Comparison of ENCODE assay signal across 10 mouse cellular contexts in genomic region chr4:148170842-148171241, GRCm38 (mm10). TPM values are rescaled to one million over a fixed set of nuclear protein-coding genes. Genes with fewer than 3 reads are reported as not detected.
A peak's percentile ranks its signal among the peaks of the same experiment; 100 is the strongest.
DNase-seq lines count a peak whose midpoint lies in the region; ATAC-seq and TF ChIP-seq lines count a peak whose summit lies in the region.
"Had no signal": no experiment of that assay in that cellular context is flagged by ENCODE, and none has a peak within 500 bp of the region (broad histone marks: within the 10 kb centered on the region; RNA-seq: fewer than 3 reads in every experiment).

No protein-coding gene starts in this region.

- TF ChIP-seq RAD21 in MEL (IDR thresholded peaks at IDR 0.05; ENCODE audit: low read depth, low read length) = peak; percentile 97

- ATAC-seq in hindbrain, embryonic 14.5 days (ENCODE audit: low FRiP score) = no peak
- no peak for ATAC-seq in hindbrain, embryonic 13.5 days (ENCODE audit: low FRiP score)

- H3K79me2 ChIP-seq in MEL (ENCODE audit: control insufficient read depth, insufficient read depth, low read length, poor library complexity) = no peaks in the 10 kb centered on the region
- no peaks in the 10 kb centered on the region for H3K79me2 ChIP-seq in myocyte (ENCODE audit: control insufficient read depth, insufficient read depth)

- TF ChIP-seq POLR2A in MEL (IDR thresholded peaks at IDR 0.05; ENCODE audit: control insufficient read depth in 1 of 2, insufficient read depth in 1 of 2, low read depth in 1 of 2, low read length in 2 of 2, poor library complexity in 1 of 2) (no peak), myocyte (IDR thresholded peaks at IDR 0.05; ENCODE audit: insufficient read length, low read depth) (no peak)

- peak; percentile 86 for DNase-seq in hindbrain, embryonic 14.5 days (ENCODE audit: low spot score)
- DNase-seq in B cell, adult 2 months = peak; percentile 75
- DNase-seq in MEL (ENCODE audit: low read depth, low spot score) = peak; percentile 73
- peak; percentile 80 to 81 for DNase-seq in cerebellum, postnatal 14 days
- DNase-seq in layer of hippocampus, adult 8-10 months (ENCODE audit: low spot score in 2 of 2) = peak; percentile 46 to 68
- no peak for DNase-seq in Muller cell, postnatal 12 days (ENCODE audit: inconsistent ontology term)

- H3K36me3 ChIP-seq in hindbrain, embryonic 14.5 days (replicated peaks; ENCODE audit: control insufficient read depth, insufficient read depth) = no peaks in the 10 kb centered on the region
- H3K36me3 ChIP-seq in hindbrain, embryonic 13.5 days = no peaks in the 10 kb centered on the region
- H3K36me3 ChIP-seq in MEL (ENCODE audit: control insufficient read depth in 1 of 2, insufficient read depth in 2 of 2, low read length in 2 of 2) = no peaks in the 10 kb centered on the region
- H3K36me3 ChIP-seq in myocyte (ENCODE audit: control insufficient read depth, insufficient read depth) = no peaks in the 10 kb centered on the region
- H3K36me3 ChIP-seq: embryonic facial prominence, embryonic 15.5 days; limb, embryonic 12.5 days had no signal

- H3K27ac ChIP-seq in hindbrain, embryonic 14.5 days = no peak overlapping the region
- H3K27ac ChIP-seq in hindbrain, embryonic 13.5 days = no peak overlapping the region
- H3K27ac ChIP-seq in MEL (ENCODE audit: control insufficient read depth, low read depth, low read length) = no peak overlapping the region
- H3K27ac ChIP-seq: embryonic facial prominence, embryonic 15.5 days; limb, embryonic 12.5 days had no signal

- no peak overlapping the region for H3K9ac ChIP-seq in hindbrain, embryonic 14.5 days
- no peak overlapping the region for H3K9ac ChIP-seq in hindbrain, embryonic 13.5 days
- H3K9ac ChIP-seq in MEL (ENCODE audit: control insufficient read depth, low read depth, low read length, poor library complexity, severe bottlenecking) = no peak overlapping the region
- H3K9ac ChIP-seq: embryonic facial prominence, embryonic 15.5 days; limb, embryonic 12.5 days had no signal

- H3K4me3 ChIP-seq in hindbrain, embryonic 14.5 days (replicated peaks; ENCODE audit: low read length) = no peak overlapping the region
- H3K4me3 ChIP-seq in hindbrain, embryonic 13.5 days = no peak overlapping the region
- no peak overlapping the region for H3K4me3 ChIP-seq in MEL (ENCODE audit: control insufficient read depth in 1 of 2, insufficient read depth in 1 of 2, low read depth in 2 of 2, low read length in 2 of 2)
- no peak overlapping the region for H3K4me3 ChIP-seq in myocyte
- H3K4me3 ChIP-seq: embryonic facial prominence, embryonic 15.5 days; limb, embryonic 12.5 days had no signal

- no peak for TF ChIP-seq EP300 in MEL (IDR thresholded peaks at IDR 0.05; ENCODE audit: low read depth in 1 of 2, low read length in 2 of 2)

- no peak overlapping the region for H3ac ChIP-seq in myocyte (ENCODE audit: control insufficient read depth, insufficient read length)

- peaks cover 27% of the 10 kb centered on the region for H3K4me1 ChIP-seq in hindbrain, embryonic 14.5 days (replicated peaks; ENCODE audit: control insufficient read depth, insufficient read depth, low read length)
- peaks cover 39% of the 10 kb centered on the region for H3K4me1 ChIP-seq in hindbrain, embryonic 13.5 days (replicated peaks)
- H3K4me1 ChIP-seq in MEL (ENCODE audit: control insufficient read depth in 1 of 2, insufficient read depth in 2 of 2, low read length in 2 of 2) = no peaks in the 10 kb centered on the region; a peak in 1 of 4 replicates

- peaks cover 26% of the 10 kb centered on the region for H3K27me3 ChIP-seq in hindbrain, embryonic 14.5 days (ENCODE audit: control insufficient read depth, insufficient read depth, low read length)
- peaks cover 51% of the 10 kb centered on the region for H3K27me3 ChIP-seq in hindbrain, embryonic 13.5 days
- no peaks in the 10 kb centered on the region for H3K27me3 ChIP-seq in MEL (ENCODE audit: control insufficient read depth in 1 of 2, insufficient read depth in 2 of 2, low read length in 2 of 2)
- H3K27me3 ChIP-seq in myocyte (ENCODE audit: control insufficient read depth, insufficient read depth, insufficient read length) = peaks cover 50% of the 10 kb centered on the region

- peak; percentile 92 to 97 (median 94) for TF ChIP-seq CTCF in MEL (IDR thresholded peaks at IDR 0.05 in 2 of 3, conservative IDR thresholded peaks at IDR 0.05 in 1 of 3; ENCODE audit: control insufficient read depth in 1 of 3, insufficient read depth in 1 of 3, low read depth in 2 of 3, low read length in 3 of 3, poor library complexity in 1 of 3, severe bottlenecking in 1 of 3)

- no peaks in the 10 kb centered on the region for H3K9me3 ChIP-seq in hindbrain, embryonic 14.5 days (ENCODE audit: control insufficient read depth, low read length)
- H3K9me3 ChIP-seq in hindbrain, embryonic 13.5 days = no peaks in the 10 kb centered on the region
- H3K9me3 ChIP-seq in MEL (replicated peaks; ENCODE audit: insufficient read depth, low read length) = no peaks in the 10 kb centered on the region
- H3K9me3 ChIP-seq: embryonic facial prominence, embryonic 15.5 days; limb, embryonic 12.5 days had no signal

- no peak overlapping the region for H3K4me2 ChIP-seq in hindbrain, embryonic 14.5 days (replicated peaks)
- H3K4me2 ChIP-seq in hindbrain, embryonic 13.5 days = no peak overlapping the region
- H3K4me2 ChIP-seq in myocyte (ENCODE audit: low read depth) = no peak overlapping the region
- H3K4me2 ChIP-seq: embryonic facial prominence, embryonic 15.5 days; limb, embryonic 12.5 days had no signal

- 2% methylated on average over 2 of the region's 2 CpGs for WGBS in hindbrain, embryonic 14.5 days
- 3% methylated on average over 2 of the region's 2 CpGs for WGBS in hindbrain, embryonic 13.5 days

TF ChIP-seq in MEL, 35 proteins besides CTCF, POLR2A, EP300 and RAD21:
- TF ChIP-seq ZC3H11A (IDR thresholded peaks at IDR 0.05; ENCODE audit: low read depth, low read length) = peak; percentile 89
- TF ChIP-seq SIN3A (IDR thresholded peaks at IDR 0.05; ENCODE audit: low read length) = no peak
- TF ChIP-seq SMC3 (IDR thresholded peaks at IDR 0.05; ENCODE audit: low read depth, low read length) = peak; percentile 94

TF ChIP-seq in myocyte, 11 proteins besides CTCF, POLR2A, EP300 and RAD21:
- TF ChIP-seq E2F4 (IDR thresholded peaks at IDR 0.05; ENCODE audit: insufficient read depth) = peak; percentile 67
- no peak for TF ChIP-seq MAX (IDR thresholded peaks at IDR 0.05; ENCODE audit: low read depth)
- no peak for TF ChIP-seq TCF3 (IDR thresholded peaks at IDR 0.05; ENCODE audit: insufficient read length, low read depth)
- no peak for TF ChIP-seq MYOG (IDR thresholded peaks at IDR 0.05; ENCODE audit: control insufficient read depth in 1 of 3, insufficient read depth in 1 of 3, insufficient read length in 2 of 3, low read depth in 2 of 3)
- TF ChIP-seq REST (IDR thresholded peaks at IDR 0.05; ENCODE audit: insufficient read depth, insufficient read length) = no peak
- TF ChIP-seq TCF12 (IDR thresholded peaks at IDR 0.05; ENCODE audit: insufficient read depth, poor library complexity, severe bottlenecking) = no peak

RNA-seq across cellular contexts. Expression of gene Fbxo2, which starts 10.4 kb away (rescaled TPM):
- polyA plus RNA-seq in hindbrain, embryonic 14.5 days (2014; fragmentation: Nextera tagmentation; extraction: Ambion mirVana) = 13.1 and 14.0 TPM in 2 replicates
- 5.3 and 7.1 TPM in 2 replicates for polyA plus RNA-seq in hindbrain, embryonic 13.5 days (2015; fragmentation: Nextera tagmentation; extraction: Ambion mirVana)
- 0.35 and 0.46 TPM in 2 replicates for total RNA-seq in MEL (2012; rRNA removed)
- 1 to 10 TPM in 1 of 2 experiments, not detected in 1; 2.7 TPM for polyA plus RNA-seq in MEL (2012; ENCODE audit: insufficient read depth in 1 of 2, insufficient read length in 2 of 2, low read depth in 1 of 2, low replicate concordance in 2 of 2, missing spikeins in 1 of 2)
- 100 to 1,000 TPM; 112 to 133 (median 119) TPM for total RNA-seq in layer of hippocampus, adult 8-10 months (2022)
- polyA plus RNA-seq in myocyte (2012; fragmentation: generic; extraction: Trizol) = 0.85 TPM

RNA-seq across cellular contexts. Expression of gene Fbxo44, which starts 10.6 kb away (rescaled TPM):
- polyA plus RNA-seq in hindbrain, embryonic 14.5 days (2014; fragmentation: Nextera tagmentation; extraction: Ambion mirVana) = 98.6 and 101 TPM in 2 replicates
- polyA plus RNA-seq in hindbrain, embryonic 13.5 days (2015; fragmentation: Nextera tagmentation; extraction: Ambion mirVana) = 91.2 and 98.2 TPM in 2 replicates
- total RNA-seq in MEL (2012; rRNA removed) = 2.3 and 3.2 TPM in 2 replicates
- polyA plus RNA-seq in MEL (2012; ENCODE audit: insufficient read depth in 1 of 2, insufficient read length in 2 of 2, low read depth in 1 of 2, low replicate concordance in 2 of 2, missing spikeins in 1 of 2) (1 to 10 TPM in 1 of 2 experiments, not detected in 1; 6.2 TPM), myocyte (2012; fragmentation: generic; extraction: Trizol) (3.1 TPM)
- 100 to 1,000 TPM; 136 to 157 (median 147) TPM for total RNA-seq in layer of hippocampus, adult 8-10 months (2022)

RNA-seq across cellular contexts. Expression of gene Fbxo6, which starts 18.9 kb away (rescaled TPM):
- polyA plus RNA-seq in hindbrain, embryonic 14.5 days (2014; fragmentation: Nextera tagmentation; extraction: Ambion mirVana) = 18.1 and 18.3 TPM in 2 replicates
- polyA plus RNA-seq in hindbrain, embryonic 13.5 days (2015; fragmentation: Nextera tagmentation; extraction: Ambion mirVana) = 15.7 and 16.0 TPM in 2 replicates
- 35.1 and 37.3 TPM in 2 replicates for total RNA-seq in MEL (2012; rRNA removed)
- polyA plus RNA-seq in MEL (2012; ENCODE audit: insufficient read depth in 1 of 2, insufficient read length in 2 of 2, low read depth in 1 of 2, low replicate concordance in 2 of 2, missing spikeins in 1 of 2) (10 to 100 TPM in 1 of 2 experiments, not detected in 1; 62.6 TPM), myocyte (2012; fragmentation: generic; extraction: Trizol) (89.7 TPM)
- total RNA-seq in layer of hippocampus, adult 8-10 months (2022) = 10 to 100 TPM; 29.4 to 34.0 (median 31.1) TPM

RNA-seq across cellular contexts. Expression of gene Draxin, which starts 40.3 kb away (rescaled TPM):
- polyA plus RNA-seq in hindbrain, embryonic 14.5 days (2014; fragmentation: Nextera tagmentation; extraction: Ambion mirVana) = 16.9 and 17.4 TPM in 2 replicates
- polyA plus RNA-seq in hindbrain, embryonic 13.5 days (2015; fragmentation: Nextera tagmentation; extraction: Ambion mirVana) = 17.2 and 20.9 TPM in 2 replicates
- 0.03 and 0.08 TPM in 2 replicates for total RNA-seq in MEL (2012; rRNA removed)
- polyA plus RNA-seq in MEL (2012; ENCODE audit: insufficient read depth in 1 of 2, insufficient read length in 2 of 2, low read depth in 1 of 2, low replicate concordance in 2 of 2, missing spikeins in 1 of 2) (under 1 TPM in 1 of 2 experiments, not detected in 1; 0.17 TPM), myocyte (2012; fragmentation: generic; extraction: Trizol) (0.04 TPM)
- total RNA-seq in layer of hippocampus, adult 8-10 months (2022) = under 1 TPM; 0.23 to 0.37 (median 0.26) TPM

RNA-seq across cellular contexts. Expression of gene Mad2l2, which starts 40.7 kb away (rescaled TPM):
- 114 and 124 TPM in 2 replicates for polyA plus RNA-seq in hindbrain, embryonic 14.5 days (2014; fragmentation: Nextera tagmentation; extraction: Ambion mirVana)
- 118 and 127 TPM in 2 replicates for polyA plus RNA-seq in hindbrain, embryonic 13.5 days (2015; fragmentation: Nextera tagmentation; extraction: Ambion mirVana)
- 28.4 and 28.6 TPM in 2 replicates for total RNA-seq in MEL (2012; rRNA removed)
- polyA plus RNA-seq in MEL (2012; ENCODE audit: insufficient read depth in 1 of 2, insufficient read length in 2 of 2, low read depth in 1 of 2, low replicate concordance in 2 of 2, missing spikeins in 1 of 2) (10 to 100 TPM in 1 of 2 experiments, not detected in 1; 44.8 TPM), myocyte (2012; fragmentation: generic; extraction: Trizol) (31.0 TPM)
- total RNA-seq in layer of hippocampus, adult 8-10 months (2022) = 10 to 100 TPM; 12.5 to 17.7 (median 15.6) TPM

Comparison
In these comparisons a context has a peak if more than half of its experiments do, and no peak if none do; other contexts are left out.
1. RNA of gene Fbxo44, which starts 10.6 kb away (polyA plus RNA-seq): 98.6 to 101 TPM in hindbrain, embryonic 14.5 days and 91.2 to 98.2 TPM in hindbrain, embryonic 13.5 days; 6.2 TPM in MEL and 3.1 TPM in myocyte (single experiment); every median in the first group is over 10 times any median in the second.